Mouse (Mus musculus) frontal cortex, adult 2 months (tissue): Measurements from ENCODE around the gene Ctsg. TPM values are rescaled to one million over a fixed set of nuclear protein-coding genes. Genes with fewer than 3 reads are reported as not detected.

Experiments
- polyA plus RNA-seq: library from polyadenylated mRNA; depleted of rRNA; stranded (reverse); fragments of >200 nt; gene quantifications from 2 replicates; pipeline ENCODE4 v1.2.3, GENCODE M21; 2012; rRNA removed

Ctsg gene
- polyA plus RNA-seq, 1 experiment: 0.20 TPM

Other genes starting within 250 kb of the Ctsg start
- 3.8 and 4.3 TPM in 2 replicates for gene Nynrin, start 248.6 kb downstream of the Ctsg start, polyA plus RNA-seq
- 0.25 and 0.26 TPM in 2 replicates for gene Cbln3, start 218.2 kb downstream of the Ctsg start, polyA plus RNA-seq
- gene Khnyn, start 217.6 kb downstream of the Ctsg start, polyA plus RNA-seq: 10.3 and 12.2 TPM in 2 replicates
- gene Sdr39u1, start 202.3 kb downstream of the Ctsg start, polyA plus RNA-seq: 122 and 128 TPM in 2 replicates
- gene Cma1, start 157.9 kb downstream of the Ctsg start, polyA plus RNA-seq: 0.08 and 0.11 TPM in 2 replicates
- gene Cma2, start 151.6 kb downstream of the Ctsg start, polyA plus RNA-seq: not detected in 2 replicates
- not detected in 2 replicates for gene Mcpt1, start 84.6 kb downstream of the Ctsg start, polyA plus RNA-seq
- not detected in 2 replicates for gene Mcpt9, start 72.1 kb downstream of the Ctsg start, polyA plus RNA-seq
- gene Mcpt2, start 60.5 kb downstream of the Ctsg start, polyA plus RNA-seq: not detected in 2 replicates
- gene Mcpt4, start 40.3 kb downstream of the Ctsg start, polyA plus RNA-seq: 0.10 TPM in 1 of 2 replicates, not detected in the other
- gene Mcpt8, start 17.3 kb downstream of the Ctsg start, polyA plus RNA-seq: not detected in 2 replicates
- 0.34 and 1.3 TPM in 2 replicates for gene Gzme, start 18.1 kb upstream of the Ctsg start, polyA plus RNA-seq
- gene Gzmd, start 30.0 kb upstream of the Ctsg start, polyA plus RNA-seq: 1.2 and 3.4 TPM in 2 replicates
- gene Gzmg, start 57.0 kb upstream of the Ctsg start, polyA plus RNA-seq: 1.4 and 3.8 TPM in 2 replicates
- not detected in 2 replicates for gene Gzmn, start 72.0 kb upstream of the Ctsg start, polyA plus RNA-seq
- gene Gzmf, start 108.8 kb upstream of the Ctsg start, polyA plus RNA-seq: 1.4 and 3.7 TPM in 2 replicates
- gene Gzmc, start 132.1 kb upstream of the Ctsg start, polyA plus RNA-seq: 0.62 and 1.6 TPM in 2 replicates
- gene Gzmb, start 159.7 kb upstream of the Ctsg start, polyA plus RNA-seq: 0.08 and 0.21 TPM in 2 replicates